Mouse (Mus musculus) kidney, embryonic 14.5 days (tissue): ENCODE results near the gene Rab40c. TPM values are rescaled to one million over a fixed set of nuclear protein-coding genes. Genes with fewer than 3 reads are reported as not detected.

Source experiments
- ATAC-seq: fragments of 200-750 bp; cut with Nextera tagmentation; 2 replicates; pipeline ENCODE4 v1.8.0; 2017; ENCODE audit warnings: moderate number of reproducible peaks, mild to moderate bottlenecking, moderate TSS enrichment, moderate library complexity; ENCODE audit not compliant: low FRiP score, low TSS enrichment
- H3K27ac ChIP-seq: fragments of 300-500 bp; sonication (generic); 2 replicates; pipeline ENCODE4 v1.5.1; 2014; ENCODE audit warnings: low read depth, mild to moderate bottlenecking, low read length, moderate library complexity, mixed read lengths
- H3K27me3 ChIP-seq: fragments of 300-500 bp; sonication (generic); 2 replicates; pipeline ENCODE4 v1.6.1; 2014; ENCODE audit warnings: mild to moderate bottlenecking, low read length; ENCODE audit not compliant: control insufficient read depth, insufficient read depth
- H3K36me3 ChIP-seq: fragments of 300-500 bp; sonication (generic); 2 replicates; pipeline ENCODE4 v1.6.1; 2014; ENCODE audit warnings: low read length, mixed read lengths; ENCODE audit not compliant: control insufficient read depth, insufficient read depth
- H3K4me1 ChIP-seq: fragments of 300-500 bp; sonication (generic); 2 replicates; pipeline ENCODE4 v1.6.1; 2014; ENCODE audit warnings: low read length, mixed read lengths; ENCODE audit not compliant: control insufficient read depth, insufficient read depth
- H3K4me2 ChIP-seq: fragments of 300-500 bp; sonication (generic); replicated peaks from 2 replicates; pipeline ENCODE4 v1.6.1; 2014; ENCODE audit warnings: low read depth, mild to moderate bottlenecking, low read length
- H3K4me3 ChIP-seq: fragments of 300-500 bp; sonication (generic); 2 replicates; pipeline ENCODE4 v1.5.1; 2014; ENCODE audit warnings: mild to moderate bottlenecking, low read length
- H3K9ac ChIP-seq: fragments of 300-500 bp; sonication (generic); 2 replicates; pipeline ENCODE4 v1.6.1; 2014; ENCODE audit warnings: low read depth, mild to moderate bottlenecking, low read length, moderate library complexity
- H3K9me3 ChIP-seq: fragments of 300-500 bp; sonication (generic); 2 replicates; pipeline ENCODE4 v1.6.1; 2016; ENCODE audit warnings: low read length; ENCODE audit not compliant: control insufficient read depth
- WGBS: fragments of 180-500 bp; shearing (Covaris S2); extraction: QIAGEN DNeasy Blood & Tissue Kit; methylation state at CpG from one replicate; pipeline ENCODE4 v1.1.7; 2014; 5-methylcytosine and 5-hydroxymethylcytosine counted together
- polyA plus RNA-seq: library from polyadenylated mRNA; unstranded; fragments of >200 nt; fragmentation: Nextera tagmentation; extraction: Ambion mirVana; gene quantifications from 2 replicates; pipeline ENCODE4 v1.2.1, GENCODE M21; 2014

Rab40c gene
- polyA plus RNA-seq, 1 experiment from 2014 or later, result 17.2 TPM

DNA sequence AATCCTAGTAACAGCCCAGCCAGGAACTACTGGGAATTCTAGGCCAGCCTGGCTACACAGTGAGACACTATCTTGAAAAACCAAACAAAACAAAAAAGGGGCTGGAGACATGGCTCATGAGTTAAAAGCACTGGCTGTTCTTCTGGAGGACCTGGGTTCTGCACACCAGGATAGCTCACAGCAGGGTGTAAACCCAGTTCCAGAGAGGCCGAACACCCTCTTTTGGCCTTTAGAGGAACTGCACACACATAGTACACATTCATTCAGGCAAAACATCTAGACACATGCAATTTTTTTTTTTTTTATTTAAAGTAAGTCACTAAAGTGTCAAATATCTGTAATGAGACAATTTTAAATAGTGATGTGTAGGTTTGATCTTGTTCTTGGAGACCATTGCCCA, 19.3 kb downstream of the Rab40c start:
- 100% methylated on average over 1 of the region's 1 CpGs for WGBS
- Histone ChIP-seq H3K9ac (no peak overlapping the region), H3K4me2 (no peak overlapping the region), H3K27me3 (no peaks in the 10 kb centered on the region), H3K9me3 (no peaks in the 10 kb centered on the region), H3K4me3 (no peak overlapping the region), H3K36me3 (no peaks in the 10 kb centered on the region; the same call in 1 of the 2 replicates), H3K27ac (no peak overlapping the region), H3K4me1 (peaks cover 6% of the 10 kb centered on the region; the same call in 1 of the 2 replicates)
- ATAC-seq, result no peak

DNA sequence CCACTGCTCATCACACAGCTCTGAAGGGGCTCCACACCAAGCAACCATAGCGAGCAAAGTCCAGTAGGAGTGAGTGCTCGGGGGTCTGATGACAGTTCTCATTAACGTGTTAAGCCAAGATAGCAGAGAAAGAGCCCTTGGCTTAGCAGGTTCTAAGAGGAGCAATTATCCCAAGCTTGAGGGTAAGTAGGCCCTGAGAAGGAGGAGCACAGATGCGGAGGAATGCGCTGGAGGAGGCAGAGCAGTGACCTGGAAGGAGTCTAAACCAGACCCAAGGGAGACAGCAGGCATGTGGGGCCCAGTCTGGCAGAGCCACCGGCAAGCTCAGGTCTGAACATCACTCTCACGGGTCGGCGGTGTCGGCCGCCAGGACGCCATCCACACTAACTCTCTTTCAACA, 23.6 kb downstream of the Rab40c start:
- Histone ChIP-seq H3K9ac (peak overlapping the region; percentile 23; the same call in 1 of the 2 replicates), H3K4me3 (no peak overlapping the region), H3K27ac (peak overlapping the region; percentile 55; the same call in 1 of the 2 replicates), H3K4me1 (peaks cover 6% of the 10 kb centered on the region; the same call in 1 of the 2 replicates), H3K27me3 (no peaks in the 10 kb centered on the region), H3K9me3 (no peaks in the 10 kb centered on the region), H3K4me2 (no peak overlapping the region), H3K36me3 (no peaks in the 10 kb centered on the region; the same call in 1 of the 2 replicates)
- WGBS, result 58% methylated on average over 12 of the region's 12 CpGs
- ATAC-seq, result no peak

DNA sequence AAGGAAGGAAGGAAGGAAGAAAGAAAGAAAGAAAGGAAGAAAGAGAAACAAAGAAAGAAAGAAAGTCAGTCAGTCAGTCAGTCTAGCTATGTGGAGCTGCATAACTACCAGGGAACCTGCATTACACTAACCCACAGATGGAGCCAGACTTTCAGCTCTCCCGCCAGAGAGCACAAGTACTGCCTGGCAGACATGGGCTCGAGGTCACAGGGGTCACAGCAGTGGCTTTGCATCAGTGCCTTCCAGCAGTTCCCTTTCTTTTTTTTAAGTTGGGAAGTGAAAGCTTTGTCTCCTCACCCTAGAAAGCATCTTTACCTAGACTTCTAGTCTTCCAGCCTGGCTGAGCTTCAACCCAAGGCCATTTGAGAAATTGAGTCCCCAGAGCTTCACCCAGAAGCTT, 24.1 kb downstream of the Rab40c start:
- Histone ChIP-seq H3K4me2 (no peak overlapping the region), H3K9ac (no peak overlapping the region), H3K9me3 (no peaks in the 10 kb centered on the region), H3K27ac (peak overlapping the region; percentile 55; the same call in 1 of the 2 replicates), H3K4me3 (no peak overlapping the region), H3K36me3 (no peaks in the 10 kb centered on the region), H3K27me3 (no peaks in the 10 kb centered on the region), H3K4me1 (peaks cover 6% of the 10 kb centered on the region; the same call in 1 of the 2 replicates)
- WGBS, result 31% methylated on average over 2 of the region's 2 CpGs
- ATAC-seq, result no peak

DNA sequence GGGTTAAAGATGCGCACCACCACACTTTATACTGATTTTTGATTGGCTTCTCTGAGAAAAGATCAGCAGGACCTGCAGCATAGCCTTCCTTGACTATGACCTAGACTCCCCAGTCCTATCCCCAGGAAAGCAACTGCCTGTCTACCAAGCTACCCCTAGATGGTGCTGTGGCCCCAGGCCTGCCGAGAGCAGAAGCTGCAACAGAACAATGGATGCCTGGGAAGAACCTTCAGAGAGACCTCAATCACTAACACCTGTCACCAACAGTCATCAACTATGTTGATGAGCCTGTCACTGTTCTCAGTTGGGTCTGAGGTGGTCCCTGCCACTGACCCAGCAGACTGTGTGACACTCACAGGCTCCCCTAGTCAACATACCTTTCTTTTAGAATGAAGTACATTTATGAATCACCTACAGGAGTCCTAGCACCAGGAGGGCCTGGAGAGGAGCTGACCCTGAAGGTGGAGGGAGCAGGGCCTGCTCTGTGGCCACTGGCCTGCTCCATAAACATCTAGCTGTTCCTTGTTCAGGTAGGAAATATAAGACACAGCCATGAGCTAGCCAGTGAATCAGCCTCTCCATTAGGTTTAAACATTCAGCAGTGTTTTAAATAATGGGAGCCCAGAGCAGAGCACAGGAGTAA, 25.4 kb downstream of the Rab40c start:
- H3K9me3 ChIP-seq, result no peaks in the 10 kb centered on the region
- no peak overlapping the region for H3K9ac ChIP-seq
- no peak overlapping the region for H3K27ac ChIP-seq
- H3K4me1 ChIP-seq, result peaks cover 6% of the 10 kb centered on the region; the same call in 1 of the 2 replicates
- WGBS, result 35% methylated on average over 2 of the region's 2 CpGs
- H3K36me3 ChIP-seq, result peaks cover 10% of the 10 kb centered on the region; the same call in 1 of the 2 replicates
- ATAC-seq, result peak; percentile 81
- H3K4me3 ChIP-seq, result no peak overlapping the region
- no peak overlapping the region for H3K4me2 ChIP-seq
- H3K27me3 ChIP-seq, result no peaks in the 10 kb centered on the region

DNA sequence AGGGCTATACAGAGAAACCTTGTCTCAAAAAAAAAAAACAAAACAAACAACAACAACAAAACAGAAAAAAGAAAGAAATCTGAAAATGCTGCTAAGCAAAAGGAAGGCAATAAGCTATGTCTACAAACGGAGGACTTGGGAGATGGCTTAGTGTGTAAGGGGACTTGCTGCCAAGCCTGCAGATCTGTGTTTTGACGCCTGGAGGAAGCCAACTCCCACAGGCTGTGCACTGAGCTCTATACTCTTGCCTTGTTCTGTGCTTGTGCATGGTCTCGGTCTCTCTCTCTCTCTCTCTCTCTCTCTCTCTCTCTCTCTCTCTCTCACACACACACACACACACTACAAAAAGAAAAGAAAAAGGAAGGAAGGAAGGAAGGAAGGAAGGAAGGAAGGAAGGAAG, 30.7 kb downstream of the Rab40c start:
- H3K4me3 ChIP-seq, result no peak overlapping the region
- no peaks in the 10 kb centered on the region for H3K9me3 ChIP-seq
- WGBS, result 86% methylated on average over 3 of the region's 3 CpGs
- H3K4me1 ChIP-seq, result no peaks in the 10 kb centered on the region
- peaks cover 34% of the 10 kb centered on the region; the same call in 1 of the 2 replicates for H3K36me3 ChIP-seq
- H3K9ac ChIP-seq, result no peak overlapping the region
- ATAC-seq, result no peak
- H3K27me3 ChIP-seq, result no peaks in the 10 kb centered on the region
- no peak overlapping the region for H3K4me2 ChIP-seq
- H3K27ac ChIP-seq, result no peak overlapping the region

DNA sequence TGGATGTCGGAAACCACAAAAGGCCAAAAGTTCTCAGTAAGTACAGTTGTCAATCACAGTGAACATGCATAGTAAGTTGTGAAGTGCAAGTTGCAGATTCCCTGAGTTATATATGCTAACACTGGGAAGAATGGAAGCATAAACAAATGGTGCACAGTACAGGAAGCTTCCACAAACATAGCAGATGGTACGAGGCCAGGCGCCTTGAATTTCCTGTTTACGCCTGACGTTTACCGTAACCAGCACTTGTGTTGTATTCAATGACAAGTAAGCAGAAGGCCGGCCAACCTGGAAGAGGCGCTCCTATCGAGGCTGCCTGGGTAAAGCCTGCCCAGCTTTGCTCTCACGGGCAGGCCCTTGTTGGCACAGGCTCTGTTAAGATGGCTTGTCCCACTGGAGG, 32.1 kb downstream of the Rab40c start:
- Histone ChIP-seq H3K4me3 (no peak overlapping the region), H3K9me3 (no peaks in the 10 kb centered on the region), H3K36me3 (peaks cover 46% of the 10 kb centered on the region; the same call in 1 of the 2 replicates), H3K27ac (no peak overlapping the region), H3K4me2 (no peak overlapping the region), H3K27me3 (no peaks in the 10 kb centered on the region), H3K4me1 (no peaks in the 10 kb centered on the region), H3K9ac (no peak overlapping the region)
- WGBS, result 91% methylated on average over 10 of the region's 10 CpGs
- ATAC-seq, result no peak

DNA sequence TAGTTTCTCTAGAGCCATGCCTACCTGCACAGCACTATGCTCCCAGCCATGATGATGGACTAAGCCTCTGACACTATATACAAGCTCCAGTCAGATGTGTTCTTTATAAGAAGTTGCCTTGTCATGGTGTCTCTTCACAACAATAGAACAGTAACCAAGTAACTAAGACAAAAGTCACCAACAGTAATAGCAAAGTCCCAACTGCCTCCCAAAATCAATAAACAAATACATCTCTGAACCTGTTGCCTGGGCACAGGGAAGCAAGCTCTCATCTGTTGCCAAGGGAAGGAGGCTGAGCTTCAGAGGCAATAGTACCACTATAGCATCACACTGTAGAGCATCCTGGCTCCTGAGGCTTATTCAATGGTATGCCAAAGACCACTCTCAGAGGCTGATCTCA, 32.7 kb downstream of the Rab40c start:
- no peaks in the 10 kb centered on the region for H3K9me3 ChIP-seq
- H3K4me3 ChIP-seq, result no peak overlapping the region
- no peak overlapping the region for H3K27ac ChIP-seq
- H3K9ac ChIP-seq, result no peak overlapping the region
- no peaks in the 10 kb centered on the region for H3K27me3 ChIP-seq
- peaks cover 53% of the 10 kb centered on the region; the same call in 1 of the 2 replicates for H3K36me3 ChIP-seq
- ATAC-seq, result no peak
- no peaks in the 10 kb centered on the region for H3K4me1 ChIP-seq
- no peak overlapping the region for H3K4me2 ChIP-seq

DNA sequence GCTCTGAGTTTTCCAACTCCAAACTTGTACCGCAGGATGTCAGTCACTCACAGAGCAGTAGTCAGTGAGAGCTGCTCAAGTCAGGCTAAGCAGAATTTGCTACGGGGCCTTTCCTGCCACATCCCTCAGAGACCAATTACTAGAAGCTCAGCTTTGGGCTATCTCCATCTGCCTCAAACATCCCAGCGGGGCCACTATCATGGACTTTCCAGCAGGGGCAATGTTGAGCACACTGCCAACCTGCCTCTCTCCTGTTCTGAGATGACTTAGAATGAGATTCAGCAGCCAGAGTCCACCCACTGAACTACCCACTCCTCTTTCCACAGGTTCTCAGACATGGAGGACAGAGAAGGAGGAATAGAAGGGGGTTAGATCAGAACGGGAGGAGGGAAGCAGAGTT, 33.9 kb downstream of the Rab40c start:
- WGBS, result 65% methylated on average over 4 of the region's 4 CpGs
- Histone ChIP-seq H3K36me3 (peaks cover 54% of the 10 kb centered on the region; the same call in 1 of the 2 replicates), H3K27me3 (no peaks in the 10 kb centered on the region), H3K9me3 (no peaks in the 10 kb centered on the region), H3K4me3 (no peak overlapping the region), H3K27ac (no peak overlapping the region), H3K4me2 (no peak overlapping the region), H3K9ac (no peak overlapping the region), H3K4me1 (peaks cover 9% of the 10 kb centered on the region; the same call in 1 of the 2 replicates)
- ATAC-seq, result no peak; the same call in 1 of the 2 replicates

DNA sequence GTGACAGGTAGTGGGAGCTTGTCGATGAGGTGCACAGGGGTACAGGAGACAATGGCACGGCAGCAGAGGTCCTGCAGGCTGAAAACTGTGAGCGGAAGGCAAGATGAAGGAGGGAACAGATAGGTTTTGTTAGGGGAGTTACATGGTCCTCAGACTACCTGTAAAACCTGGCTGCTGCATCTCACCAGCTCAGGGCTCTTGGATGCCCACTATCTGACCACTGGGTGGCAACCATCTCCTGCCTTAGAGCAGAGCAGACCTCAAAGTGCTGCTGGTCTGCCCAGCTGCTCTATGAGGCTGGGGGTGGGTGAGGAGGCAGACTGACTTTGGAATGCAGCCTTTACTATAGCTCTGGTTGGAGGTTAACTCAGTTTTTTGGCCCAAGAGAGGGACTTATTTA, 35.7 kb downstream of the Rab40c start:
- WGBS, result 94% methylated on average over 3 of the region's 3 CpGs
- no peak overlapping the region for H3K4me2 ChIP-seq
- H3K4me1 ChIP-seq, result peaks cover 17% of the 10 kb centered on the region
- no peaks in the 10 kb centered on the region for H3K27me3 ChIP-seq
- no peak overlapping the region for H3K9ac ChIP-seq
- H3K27ac ChIP-seq, result no peak overlapping the region
- H3K36me3 ChIP-seq, result peaks cover 49% of the 10 kb centered on the region; the same call in 1 of the 2 replicates
- no peak overlapping the region for H3K4me3 ChIP-seq
- H3K9me3 ChIP-seq, result no peaks in the 10 kb centered on the region
- ATAC-seq, result no peak
